Mouse (Mus musculus) gastrocnemius, postnatal 14 days (tissue): ENCODE data around the gene Bmper. TPM values are rescaled to one million over a fixed set of nuclear protein-coding genes. Genes with fewer than 3 reads are reported as not detected.
A peak's percentile ranks its signal among the peaks of the same experiment; 100 is the strongest.

Experiments
- DNase-seq: peaks from one replicate; pipeline ENCODE4 v3.0.0; 2021; ENCODE audit warnings: mixed read lengths
- intact Hi-C: fragments of 180-260 bp; cut with DNase I; formaldehyde crosslinking; loops from one replicate; pipeline ENCODE4 v1.15.1; 2025; ENCODE audit warnings: low total_unique reads
- total RNA-seq, 2 experiments: library from RNA; stranded (reverse); gene quantifications; 2 replicates each; pipeline ENCODE4 v1.2.3; 2021

Bmper gene
- total RNA-seq, 2 experiments from 2014 or later = 5.7 to 7.6 TPM

DNA sequence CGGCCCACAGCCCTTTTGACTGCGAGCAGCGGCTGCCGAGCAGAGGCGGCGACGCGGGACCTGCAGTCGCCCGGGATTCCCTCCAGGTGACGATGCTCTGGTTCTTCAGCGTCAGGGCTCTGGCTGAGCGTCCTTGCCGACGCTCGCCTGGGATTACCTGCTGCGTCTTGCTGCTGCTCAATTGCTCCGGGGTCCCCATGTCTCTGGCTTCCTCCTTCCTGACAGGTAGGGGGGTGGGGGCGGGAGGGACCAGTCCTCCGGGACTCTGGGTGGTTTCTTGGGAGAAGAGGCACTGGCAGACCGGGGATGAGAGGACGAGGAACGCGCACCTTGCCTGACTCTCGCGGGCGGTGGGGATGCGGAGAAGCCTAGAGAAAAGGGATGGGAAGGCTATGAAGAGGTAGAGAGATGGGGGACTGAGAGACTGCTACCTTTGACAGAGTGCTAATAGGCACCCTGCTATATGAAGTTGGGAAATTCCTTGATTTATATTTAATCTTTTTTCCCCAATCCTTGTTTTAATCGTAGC lies 737 bp downstream of the Bmper start:
- intact Hi-C loops = no loop called here
- no peak for DNase-seq

DNA sequence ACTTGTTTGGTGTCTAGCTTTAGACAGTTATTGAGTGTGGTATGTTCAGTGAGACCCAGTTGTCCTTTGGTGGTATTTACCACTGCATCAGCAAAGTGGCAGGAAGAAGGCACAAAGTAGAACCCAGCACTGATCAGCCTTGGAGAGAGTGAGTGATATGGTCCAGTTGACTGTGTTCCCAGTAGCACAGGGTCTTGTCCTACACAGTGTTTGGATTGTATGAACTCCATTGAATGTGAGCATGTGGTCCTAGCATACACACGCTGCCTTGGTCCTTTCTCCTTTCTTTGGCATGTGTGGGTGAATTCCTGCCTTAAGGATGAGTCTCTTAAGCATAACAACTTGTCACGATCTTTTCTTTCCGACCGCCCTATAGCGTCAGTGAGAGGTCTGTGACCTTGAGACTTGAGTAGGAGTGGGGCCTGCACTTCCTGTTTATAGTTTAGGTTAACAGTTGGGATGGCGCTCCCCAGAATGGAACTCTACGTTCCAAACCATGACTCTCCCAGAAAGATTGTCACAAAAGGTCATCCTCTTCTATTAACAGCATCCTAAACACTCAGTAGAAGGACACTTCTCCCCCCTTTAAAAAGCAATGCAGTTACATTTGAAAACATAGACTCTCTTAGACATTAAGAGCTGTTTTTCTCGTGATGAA lies 10.7 kb downstream of the Bmper start:
- no peak for DNase-seq
- intact Hi-C loops = no loop called here

DNA sequence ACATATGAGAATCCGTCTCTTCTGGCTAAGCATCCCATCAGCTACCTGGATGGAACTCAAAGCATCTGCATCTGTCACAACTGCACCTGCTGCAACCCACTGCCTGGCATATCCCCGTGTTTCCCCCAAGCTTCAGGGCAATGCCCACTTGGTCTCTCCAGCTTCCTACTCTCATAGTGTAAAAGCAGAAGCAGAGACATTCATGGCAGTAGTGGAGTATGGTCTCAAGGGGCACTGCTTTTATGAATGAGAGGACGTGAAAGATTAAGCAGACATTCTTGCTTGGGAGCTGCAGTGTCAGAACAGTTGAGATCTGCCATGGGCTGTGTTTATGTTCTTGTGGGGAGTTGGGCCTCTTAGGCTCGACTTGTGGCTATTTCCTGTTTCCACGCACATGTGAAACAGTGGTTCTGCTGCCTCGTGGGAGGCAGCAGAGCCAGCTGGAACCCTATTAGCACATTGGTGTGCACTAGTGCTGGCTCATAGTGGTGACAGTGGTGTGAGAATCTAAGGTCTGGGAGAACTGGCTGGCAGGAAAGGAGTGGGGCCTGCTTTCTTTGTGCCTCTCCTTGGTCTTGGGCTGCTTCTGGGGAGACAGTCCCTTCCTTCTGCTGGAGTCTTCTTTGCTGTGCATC lies 12.6 kb downstream of the Bmper start:
- intact Hi-C loops = no loop called here
- no peak for DNase-seq

DNA sequence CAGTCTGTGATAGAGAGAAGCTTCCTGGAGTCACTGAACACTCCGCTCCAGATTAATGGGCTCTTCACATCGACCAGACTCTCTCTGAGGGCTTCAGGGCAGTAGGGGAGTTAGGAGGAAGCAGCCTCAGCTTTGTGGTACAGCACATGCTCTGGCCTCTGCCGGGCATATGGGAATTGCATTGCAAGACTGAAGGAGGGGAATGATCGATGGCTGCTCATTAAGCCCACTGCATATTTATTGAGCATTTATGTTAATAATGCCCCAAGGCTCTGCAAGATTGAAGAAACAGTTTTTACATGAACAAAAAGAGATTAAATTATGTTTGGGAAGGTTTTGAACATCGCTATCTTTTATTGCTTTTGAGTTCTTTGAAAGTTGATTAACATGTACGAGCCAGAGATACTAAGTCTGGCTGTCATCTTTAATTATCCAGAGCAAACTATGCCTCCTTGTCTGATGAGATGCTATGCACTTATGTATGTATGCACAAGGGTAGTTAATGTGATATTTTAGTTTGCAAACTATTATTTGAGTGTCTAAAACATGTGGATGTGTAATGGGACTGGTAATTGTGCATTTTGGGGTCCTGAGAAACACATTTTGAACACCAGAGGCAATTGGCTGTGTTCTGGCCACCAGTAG lies 13.9 kb downstream of the Bmper start:
- DNase-seq = no peak
- intact Hi-C loops = no loop called here

DNA sequence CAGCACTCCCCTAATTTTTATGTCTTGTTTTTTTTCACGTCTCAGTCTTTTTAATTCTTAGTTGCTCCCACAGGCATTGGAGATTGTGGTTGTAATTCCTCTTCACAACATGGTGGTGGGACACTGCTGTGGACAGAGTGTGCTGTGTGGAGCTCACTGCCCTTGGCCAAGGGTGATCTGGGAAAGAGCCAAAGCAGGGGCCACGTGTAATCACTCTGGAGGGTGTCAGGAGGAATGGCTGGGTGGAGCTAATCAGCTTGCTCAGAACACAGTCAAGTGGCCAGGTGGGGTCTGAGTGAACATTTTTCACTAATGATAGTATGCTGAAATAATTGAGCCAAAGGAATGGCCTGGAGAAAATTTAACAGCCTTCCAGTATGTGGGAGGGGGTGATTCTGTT lies 16.1 kb downstream of the Bmper start:
- intact Hi-C loops = no loop called here
- DNase-seq = no peak

DNA sequence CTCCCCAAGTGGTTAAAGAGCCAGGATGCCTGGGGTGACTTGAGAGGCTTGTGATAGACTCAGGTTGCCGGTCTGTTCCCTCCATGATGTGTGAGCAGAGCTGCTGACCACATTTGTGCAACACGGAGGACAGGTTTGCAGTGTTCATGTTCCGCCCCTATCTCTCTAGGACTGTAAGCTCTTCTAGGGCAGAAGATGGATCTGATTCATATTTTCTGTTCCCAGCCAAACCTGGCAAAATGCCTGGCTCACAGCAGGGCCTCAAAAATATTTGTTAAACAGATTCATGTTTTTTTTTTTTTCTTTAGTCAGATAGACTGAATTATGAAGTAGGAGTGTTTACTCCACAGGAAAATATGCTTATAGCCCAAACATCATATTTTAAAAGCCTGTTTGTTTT lies 20.0 kb downstream of the Bmper start:
- intact Hi-C loops = no loop called here
- peak; percentile 38 for DNase-seq

DNA sequence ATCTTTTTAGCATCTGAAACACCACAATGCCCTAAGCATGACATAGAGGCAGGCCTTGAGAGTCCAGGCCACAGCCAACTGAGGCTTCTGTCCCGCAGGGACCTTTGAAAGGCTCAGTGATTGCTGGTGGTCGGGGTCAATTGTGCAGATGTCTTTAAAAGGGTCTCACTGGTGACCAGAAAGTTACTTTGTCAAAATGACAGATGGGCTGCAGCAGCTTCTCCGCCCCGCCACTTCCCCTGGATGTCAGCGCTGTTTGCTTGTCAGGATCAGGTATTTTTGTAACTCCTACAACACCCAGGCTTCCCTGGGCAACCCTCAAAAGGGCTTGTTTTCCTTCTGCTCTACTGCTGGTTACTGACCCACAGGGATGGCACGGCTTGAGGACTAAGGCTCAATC lies 21.0 kb downstream of the Bmper start:
- DNase-seq = no peak
- intact Hi-C loops = no loop called here

DNA sequence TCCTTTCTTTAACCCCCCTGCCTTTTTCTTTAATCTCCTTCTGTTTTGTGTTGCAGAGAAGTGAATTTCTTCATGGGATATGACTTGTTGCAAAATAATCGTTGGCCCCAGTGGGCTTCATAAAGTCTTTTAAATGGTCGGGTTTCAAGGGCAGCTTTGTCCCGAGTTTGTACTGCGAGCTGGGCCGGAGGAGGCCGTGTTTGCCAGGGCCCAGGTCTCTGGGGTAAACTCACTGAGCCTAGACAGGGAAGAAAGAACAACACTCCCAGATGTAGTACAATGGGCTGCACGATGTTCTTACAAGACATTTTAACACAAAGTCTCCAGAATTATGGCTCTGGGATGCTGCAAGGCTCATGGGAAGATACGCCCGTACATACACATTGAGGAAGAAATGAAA lies 23.5 kb downstream of the Bmper start:
- peak; percentile 65 for DNase-seq
- intact Hi-C loops = no loop called here

DNA sequence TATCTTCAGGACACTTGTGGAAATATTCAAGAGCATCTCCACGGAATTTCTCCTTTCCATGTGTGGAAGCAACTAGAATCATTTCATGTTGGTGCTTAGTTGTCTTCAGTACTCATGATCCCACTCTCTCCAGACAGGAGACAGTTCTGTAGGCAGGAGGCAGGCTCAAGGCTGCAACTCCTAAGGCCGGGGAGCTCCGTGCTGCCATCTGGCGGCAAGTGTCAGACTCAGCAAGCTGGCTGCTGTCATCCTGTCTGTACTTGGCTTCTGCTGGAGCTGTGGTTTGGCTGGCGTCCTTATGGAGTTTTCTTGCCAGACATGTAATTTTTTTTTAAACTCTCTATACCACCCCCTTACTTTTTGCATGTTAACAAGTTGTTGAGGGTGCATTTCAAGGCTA lies 27.1 kb downstream of the Bmper start:
- intact Hi-C loops = no loop called here

DNA sequence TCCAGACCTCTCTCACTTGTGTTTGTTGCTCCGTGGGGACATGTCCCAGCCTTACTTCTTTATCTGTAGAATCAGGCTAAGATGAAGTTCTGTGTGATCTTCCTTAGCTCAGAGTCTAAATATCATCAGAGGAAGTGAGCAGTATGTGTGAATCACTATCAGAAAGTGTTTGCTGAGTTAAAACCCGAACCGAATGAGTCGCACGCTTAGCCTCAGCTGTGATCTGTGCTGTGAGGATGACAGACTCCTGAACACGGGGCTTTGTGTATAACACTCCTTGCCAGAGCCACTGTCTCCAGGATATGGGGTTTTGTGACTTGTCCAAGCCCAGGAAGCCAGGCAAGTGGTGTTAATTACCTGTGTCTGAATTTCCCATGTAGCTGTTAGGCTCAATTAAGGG lies 28.1 kb downstream of the Bmper start:
- DNase-seq = no peak
- intact Hi-C loops = no loop called here

More for the DNA sequence above, 27.1 kb downstream of the Bmper start:
- peak; percentile 83 for DNase-seq

DNA sequence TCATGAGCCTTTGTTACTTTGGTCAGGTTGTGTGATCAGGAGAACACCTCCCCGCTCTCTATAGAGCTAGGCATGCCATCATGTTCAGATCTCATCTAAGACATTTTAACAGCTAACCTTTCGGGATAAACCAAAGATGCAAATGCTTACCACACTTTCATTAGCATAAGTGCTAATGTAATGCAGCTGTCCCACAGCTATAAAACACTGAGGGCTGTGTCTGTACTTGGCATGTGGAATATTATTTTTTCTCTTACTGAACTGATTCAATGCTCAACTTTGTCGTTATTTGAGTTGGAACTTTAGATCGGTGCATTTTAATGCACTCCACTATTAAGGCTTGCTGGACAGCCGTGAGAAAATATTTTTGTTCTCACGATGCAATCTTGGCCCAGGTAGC lies 30.7 kb downstream of the Bmper start:
- intact Hi-C loops = no loop called here
- DNase-seq = no peak

DNA sequence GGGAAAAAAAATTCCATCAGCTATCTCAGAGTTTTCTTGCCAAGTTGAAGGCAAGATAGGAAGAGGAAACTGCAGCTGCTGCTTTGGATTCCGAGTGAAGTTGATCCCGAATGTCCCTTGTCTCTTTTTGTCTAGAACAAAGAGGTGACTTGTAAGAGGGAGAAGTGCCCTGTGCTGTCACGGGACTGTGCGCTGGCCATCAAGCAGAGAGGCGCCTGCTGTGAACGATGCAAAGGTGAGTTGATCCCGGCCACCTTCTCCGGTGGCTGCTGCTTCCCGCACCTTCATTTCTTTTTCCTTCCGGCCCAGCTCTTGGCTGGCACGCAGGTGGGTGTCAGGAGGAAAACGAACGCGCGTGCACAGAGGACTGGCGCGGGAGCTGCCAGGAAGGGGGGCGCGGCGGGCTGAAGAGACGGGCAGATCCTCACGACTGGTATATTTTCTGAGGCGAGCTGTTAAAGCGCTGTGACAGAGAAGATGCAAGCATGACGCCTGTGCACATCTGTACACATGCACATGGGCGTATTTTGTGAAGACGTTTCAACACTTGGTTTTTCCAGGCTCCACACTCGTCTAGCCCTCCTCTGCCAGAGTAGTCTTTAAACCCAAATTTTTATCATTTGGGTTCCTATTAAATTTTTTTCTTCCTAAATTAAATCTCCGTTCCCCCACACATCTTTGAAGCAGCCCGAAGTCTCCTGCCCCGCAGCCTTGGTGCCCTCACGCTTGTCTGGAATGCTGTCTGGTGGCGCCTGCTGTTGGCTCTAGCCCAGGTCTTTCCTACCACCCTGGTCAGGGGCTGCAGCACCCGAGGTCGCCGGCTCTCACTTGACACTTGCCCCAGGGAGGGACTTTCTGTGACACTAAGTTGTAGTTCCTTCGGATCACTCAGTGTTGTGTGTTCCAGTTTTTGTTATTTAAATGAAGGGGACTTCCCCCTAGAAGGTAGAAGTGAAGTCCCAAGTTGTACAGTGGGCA lies 31.6 kb downstream of the Bmper start:
- DNase-seq = no peak
- intact Hi-C loops = no loop called here

DNA sequence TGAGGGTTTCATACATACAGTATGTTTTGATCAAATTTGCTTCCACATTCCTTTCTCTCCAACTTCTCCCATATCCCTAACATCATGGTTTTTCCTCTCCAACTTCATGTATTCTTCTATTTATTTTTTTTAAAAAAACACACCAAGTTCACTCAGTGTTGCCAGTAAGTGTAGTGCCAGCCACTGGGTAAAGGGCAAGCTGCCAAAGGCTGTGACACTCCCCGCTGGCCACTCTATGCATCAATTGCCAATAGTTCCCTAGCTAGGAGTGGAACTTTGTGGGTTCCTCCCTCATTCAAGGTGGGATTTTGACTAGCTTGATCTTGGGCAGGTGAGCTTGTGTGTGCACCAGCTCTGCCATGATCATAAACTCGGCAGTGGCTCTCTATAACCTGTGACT lies 33.0 kb downstream of the Bmper start:
- intact Hi-C loops = no loop called here
- DNase-seq = no peak

DNA sequence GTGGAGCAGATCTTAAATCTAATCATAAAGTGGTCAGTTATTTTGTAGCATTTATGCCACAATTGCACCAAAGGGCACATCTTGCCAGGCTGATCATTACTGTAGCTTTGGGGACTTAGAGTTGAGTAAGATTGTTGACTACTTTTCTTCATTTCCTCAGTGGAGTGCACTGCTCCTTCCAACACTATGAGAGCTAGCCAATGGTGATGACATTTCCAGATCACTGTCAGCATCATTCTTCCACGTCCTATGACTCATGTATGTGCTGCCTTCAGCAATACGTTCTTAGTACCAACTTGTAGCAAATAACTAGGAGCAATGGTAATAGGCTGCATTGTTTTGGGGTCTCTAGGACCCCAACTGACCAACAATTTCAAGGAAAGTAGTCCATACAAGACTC lies 33.7 kb downstream of the Bmper start:
- no peak for DNase-seq
- intact Hi-C loops = no loop called here

DNA sequence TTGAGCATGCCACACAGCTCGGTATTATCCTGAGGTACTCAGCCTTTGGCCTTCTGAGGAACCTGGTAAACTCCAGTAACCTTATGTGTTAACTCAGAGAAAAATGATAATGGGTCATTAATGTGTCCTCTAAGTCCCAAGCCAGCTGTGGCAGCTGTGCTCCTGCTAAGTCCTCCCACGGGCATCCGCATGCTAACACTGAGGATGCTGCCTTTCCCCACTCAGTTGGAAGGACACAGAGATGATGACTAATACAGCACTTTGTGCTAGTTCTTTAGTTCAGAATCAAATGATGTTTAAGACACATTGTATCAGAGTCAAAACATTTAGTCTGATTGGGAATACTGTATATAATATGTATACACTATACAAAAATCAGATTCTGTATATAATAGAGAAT lies 39.0 kb downstream of the Bmper start:
- no peak for DNase-seq
- intact Hi-C loops = no loop called here

DNA sequence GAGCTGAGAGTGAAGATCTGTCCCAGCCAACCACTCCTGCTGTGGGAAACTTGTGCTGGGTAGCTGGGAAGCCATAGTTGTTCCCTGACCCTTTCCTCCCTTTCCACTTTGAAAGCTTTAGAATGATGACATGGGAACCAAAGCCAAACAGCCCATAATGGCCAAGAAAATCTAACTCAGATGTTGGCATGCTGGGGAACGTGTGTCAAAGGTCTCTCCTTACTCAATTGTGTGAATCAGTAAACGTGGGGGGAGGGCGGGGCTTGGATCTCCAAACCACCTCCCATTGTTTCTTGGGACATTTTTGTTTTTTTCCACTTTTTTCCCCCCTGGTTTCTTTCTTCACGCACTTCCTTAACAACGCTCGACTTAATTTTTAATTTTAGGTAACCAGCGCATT lies 40.0 kb downstream of the Bmper start:
- intact Hi-C loops = no loop called here
- DNase-seq = no peak

DNA sequence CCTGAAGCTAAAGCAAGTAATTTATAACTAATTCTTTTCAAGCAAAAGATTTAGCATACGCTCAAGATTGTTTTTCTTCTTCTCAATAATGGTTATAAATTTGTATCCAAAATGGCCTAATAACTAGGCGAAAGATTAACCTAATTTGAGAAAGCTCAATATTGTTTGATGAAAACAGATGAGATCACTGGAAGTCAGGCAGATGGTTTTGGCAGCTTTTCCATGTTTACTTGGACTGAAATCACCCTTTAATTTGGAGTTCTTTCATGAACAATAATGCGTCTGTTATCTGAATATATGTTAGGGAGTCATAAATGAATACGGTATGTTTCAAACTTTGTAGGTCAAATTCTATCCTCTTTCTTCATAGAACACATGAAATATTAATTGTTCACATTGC lies 41.6 kb downstream of the Bmper start:
- intact Hi-C loops = no loop called here
- no peak for DNase-seq

DNA sequence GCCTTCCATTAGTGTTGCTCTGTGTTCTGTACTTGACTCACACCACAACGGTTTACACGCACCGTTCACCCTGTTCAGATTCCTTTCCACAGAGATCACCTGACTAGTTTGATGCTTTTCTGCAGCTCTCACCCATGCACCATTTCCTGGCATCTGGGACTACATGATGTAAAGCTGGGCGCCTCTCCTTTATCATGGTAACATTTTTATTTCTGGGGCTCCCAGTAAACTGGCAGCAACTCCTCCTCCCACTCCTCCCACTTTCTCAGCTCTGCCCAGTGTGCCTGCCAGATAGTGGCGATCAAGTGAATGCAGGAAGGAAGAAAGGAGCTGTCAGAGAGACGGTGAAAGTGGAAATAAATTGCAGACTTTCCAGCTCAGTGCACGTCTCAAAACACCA lies 45.7 kb downstream of the Bmper start:
- no peak for DNase-seq
- intact Hi-C loops = no loop called here

DNA sequence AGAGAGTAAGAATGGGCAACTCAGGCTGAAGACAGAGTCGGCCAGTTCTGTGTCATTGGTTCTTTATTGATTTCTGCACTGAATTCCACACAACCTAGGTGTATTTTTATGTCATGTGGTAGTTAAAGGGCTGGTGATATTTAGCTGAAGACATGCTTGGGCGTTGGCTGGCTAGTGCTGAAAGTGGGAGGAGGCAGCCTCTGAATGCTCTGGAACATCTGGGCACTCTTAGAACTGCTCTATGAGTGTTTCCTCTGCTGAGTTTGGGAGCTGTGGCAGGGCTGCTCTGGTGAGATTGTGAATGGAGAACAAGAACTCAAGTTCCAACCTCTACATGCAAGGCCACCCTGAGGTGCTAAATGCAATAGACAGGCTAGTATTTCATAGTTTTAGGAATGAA lies 46.2 kb downstream of the Bmper start:
- no peak for DNase-seq
- intact Hi-C loops = no loop called here

DNA sequence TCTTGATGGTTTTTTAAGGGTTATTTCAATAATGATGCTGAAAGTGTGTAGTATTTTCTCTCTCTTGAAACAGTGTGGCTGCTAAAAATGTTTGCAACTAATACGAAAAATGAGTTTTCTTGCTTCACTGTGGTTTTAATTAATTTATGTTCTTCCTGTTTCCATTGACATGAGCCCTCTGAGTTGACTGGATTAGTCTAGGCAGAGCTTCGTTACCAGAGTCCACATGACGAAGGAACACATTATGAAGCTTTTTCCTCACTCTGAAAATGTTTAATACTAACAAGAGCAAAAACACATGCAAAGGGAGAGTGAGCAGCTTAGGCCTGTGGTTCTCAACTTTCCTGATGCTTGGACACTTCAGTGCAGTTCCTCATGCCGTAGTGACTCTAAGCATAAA lies 53.4 kb downstream of the Bmper start:
- intact Hi-C loops = no loop called here
- DNase-seq = no peak
